Mouse (Mus musculus) hindbrain, embryonic 13.5 days (tissue): Measurements from ENCODE around the gene Rdh9. TPM values are rescaled to one million over a fixed set of nuclear protein-coding genes. Genes with fewer than 3 reads are reported as not detected.
A peak's percentile ranks its signal among the peaks of the same experiment; 100 is the strongest.

ENCODE experiments used
- ATAC-seq: fragments of 200-750 bp; cut with Nextera tagmentation; 2 replicates; pipeline ENCODE4 v1.8.0; 2017; ENCODE audit warnings: moderate TSS enrichment; ENCODE audit not compliant: low FRiP score
- H3K27ac ChIP-seq: fragments of 300-500 bp; sonication (generic); 2 replicates; pipeline ENCODE4 v1.5.1; 2015; ENCODE audit warnings: inconsistent platforms, mild to moderate bottlenecking, moderate library complexity
- H3K27me3 ChIP-seq: fragments of 300-500 bp; sonication (generic); 2 replicates; pipeline ENCODE4 v1.6.1; 2015; ENCODE audit warnings: mild to moderate bottlenecking, inconsistent platforms
- H3K36me3 ChIP-seq: fragments of 300-500 bp; sonication (generic); 2 replicates; pipeline ENCODE4 v1.6.1; 2015; ENCODE audit warnings: mild to moderate bottlenecking, inconsistent platforms
- H3K4me1 ChIP-seq: fragments of 300-500 bp; sonication (generic); replicated peaks from 2 replicates; pipeline ENCODE4 v1.6.1; 2015; ENCODE audit warnings: inconsistent platforms
- H3K4me2 ChIP-seq: fragments of 300-500 bp; sonication (generic); 2 replicates; pipeline ENCODE4 v1.6.1; 2015; ENCODE audit warnings: inconsistent platforms, mild to moderate bottlenecking, moderate library complexity
- H3K4me3 ChIP-seq: fragments of 300-500 bp; sonication (generic); 2 replicates; pipeline ENCODE4 v1.5.1; 2015; ENCODE audit warnings: mild to moderate bottlenecking, inconsistent platforms
- H3K9ac ChIP-seq: fragments of 300-500 bp; sonication (generic); 2 replicates; pipeline ENCODE4 v1.6.1; 2015; ENCODE audit warnings: mild to moderate bottlenecking, inconsistent platforms
- H3K9me3 ChIP-seq: fragments of 300-500 bp; sonication (generic); 2 replicates; pipeline ENCODE4 v1.6.1; 2016; ENCODE audit warnings: inconsistent platforms
- WGBS: fragments of 180-500 bp; shearing (Covaris S2); methylation state at CpG from one replicate; pipeline ENCODE4 v1.1.7; 2015; 5-methylcytosine and 5-hydroxymethylcytosine counted together
- polyA plus RNA-seq: library from polyadenylated mRNA; unstranded; fragments of >200 nt; fragmentation: Nextera tagmentation; extraction: Ambion mirVana; gene quantifications from 2 replicates; pipeline ENCODE4 v1.2.1, GENCODE M21; 2015

Rdh9 gene
- 0.13 and 0.16 TPM in 2 replicates for polyA plus RNA-seq

- no peak for ATAC-seq
- H3K4me2 ChIP-seq: no peak within 1 kb of the TSS
- no peak within 1 kb of the TSS for H3K9ac ChIP-seq
- H3K27me3 ChIP-seq: no peaks in the 10 kb centered on the region
- 93% methylated on average over 2 of the region's 2 CpGs for WGBS
- H3K27ac ChIP-seq: no peak within 1 kb of the TSS
- no peaks in the 10 kb centered on the region for H3K9me3 ChIP-seq
- H3K36me3 ChIP-seq: no peaks in the 10 kb centered on the region
- no peaks in the 10 kb centered on the region for H3K4me1 ChIP-seq
- no peak within 1 kb of the TSS for H3K4me3 ChIP-seq
Observed at GRCm38 (mm10) chr10:127776011-127776410, at the start of gene Rdh9. TSS of gene Rdh9 (plus strand) at chr10:127776386.

- 77% methylated on average over 8 of the region's 8 CpGs for WGBS
Observed at GRCm38 (mm10) chr10:127728437-127728836, 47.7 kb upstream of the Rdh9 start.

GRCm38 (mm10) chr10:127730285-127730932, 45.8 kb upstream of the Rdh9 start:
- no peaks in the 10 kb centered on the region for H3K9me3 ChIP-seq
- 61% methylated on average over 11 of the region's 11 CpGs for WGBS
- peak overlapping the region; percentile 40 for H3K27ac ChIP-seq
- H3K27me3 ChIP-seq: 0 out of 2 replicates have a peak, but pooled peaks cover 22% of the 10 kb centered on the region
- no peak for ATAC-seq
- no peaks in the 10 kb centered on the region for H3K36me3 ChIP-seq
- no peak overlapping the region for H3K4me2 ChIP-seq
- no peak overlapping the region for H3K4me3 ChIP-seq
- H3K9ac ChIP-seq: peak overlapping the region; percentile 24; the same call in 1 of the 2 replicates
- peaks cover 21% of the 10 kb centered on the region for H3K4me1 ChIP-seq

More at GRCm38 (mm10) chr10:127728437-127728836, 47.7 kb upstream of the Rdh9 start:
- Histone ChIP-seq H3K36me3 (no peaks in the 10 kb centered on the region), H3K4me1 (peaks cover 21% of the 10 kb centered on the region), H3K27me3 (0 out of 2 replicates have a peak, but pooled peaks cover 18% of the 10 kb centered on the region), H3K4me3 (no peak overlapping the region), H3K27ac (no peak overlapping the region), H3K9me3 (no peaks in the 10 kb centered on the region), H3K9ac (no peak overlapping the region), H3K4me2 (no peak overlapping the region)
- ATAC-seq: 0 out of 2 replicates have a peak, but pooled peaks have one; percentile 21

GRCm38 (mm10) chr10:127730933-127731310, 45.3 kb upstream of the Rdh9 start:
- Histone ChIP-seq H3K27ac (peak overlapping the region; percentile 40; the same call in 1 of the 2 replicates), H3K9me3 (no peaks in the 10 kb centered on the region), H3K9ac (no peak overlapping the region), H3K4me3 (no peak overlapping the region), H3K27me3 (0 out of 2 replicates have a peak, but pooled peaks cover 17% of the 10 kb centered on the region), H3K4me2 (no peak overlapping the region), H3K4me1 (peaks cover 21% of the 10 kb centered on the region), H3K36me3 (no peaks in the 10 kb centered on the region)
- WGBS: 33% methylated on average over 9 of the region's 9 CpGs
- ATAC-seq: no peak

GRCm38 (mm10) chr10:127731397-127731796, 44.8 kb upstream of the Rdh9 start:
- Histone ChIP-seq H3K36me3 (no peaks in the 10 kb centered on the region), H3K4me3 (no peak overlapping the region), H3K9me3 (no peaks in the 10 kb centered on the region), H3K4me1 (peaks cover 21% of the 10 kb centered on the region), H3K27ac (peak overlapping the region; percentile 40; the same call in 1 of the 2 replicates), H3K9ac (no peak overlapping the region), H3K4me2 (no peak overlapping the region), H3K27me3 (0 out of 2 replicates have a peak, but pooled peaks cover 19% of the 10 kb centered on the region)
- 43% methylated on average over 5 of the region's 5 CpGs for WGBS
- ATAC-seq: no peak

- ATAC-seq: no peak
Observed at GRCm38 (mm10) chr10:127734434-127734833, 41.8 kb upstream of the Rdh9 start.

GRCm38 (mm10) chr10:127736266-127736665, 39.9 kb upstream of the Rdh9 start:
- Histone ChIP-seq H3K4me1 (peaks cover 19% of the 10 kb centered on the region), H3K9ac (no peak overlapping the region)
- 82% methylated on average over 2 of the region's 2 CpGs for WGBS

More at GRCm38 (mm10) chr10:127734434-127734833, 41.8 kb upstream of the Rdh9 start:
- Histone ChIP-seq H3K4me2 (no peak overlapping the region), H3K4me3 (no peak overlapping the region), H3K27me3 (0 out of 2 replicates have a peak, but pooled peaks cover 12% of the 10 kb centered on the region), H3K9me3 (no peaks in the 10 kb centered on the region), H3K27ac (no peak overlapping the region), H3K36me3 (no peaks in the 10 kb centered on the region), H3K9ac (no peak overlapping the region), H3K4me1 (peaks cover 18% of the 10 kb centered on the region)
- WGBS: 59% methylated on average over 5 of the region's 5 CpGs

GRCm38 (mm10) chr10:127736916-127737315, 39.3 kb upstream of the Rdh9 start:
- peaks cover 6% of the 10 kb centered on the region for H3K36me3 ChIP-seq
- WGBS: 80% methylated on average over 4 of the region's 4 CpGs
- no peak overlapping the region for H3K9ac ChIP-seq
- ATAC-seq: no peak
- no peaks in the 10 kb centered on the region for H3K9me3 ChIP-seq
- 0 out of 2 replicates have a peak, but pooled peaks cover 7% of the 10 kb centered on the region for H3K27me3 ChIP-seq
- H3K27ac ChIP-seq: no peak overlapping the region
- no peak overlapping the region for H3K4me2 ChIP-seq
- H3K4me1 ChIP-seq: peaks cover 19% of the 10 kb centered on the region
- H3K4me3 ChIP-seq: no peak overlapping the region

More at GRCm38 (mm10) chr10:127736266-127736665, 39.9 kb upstream of the Rdh9 start:
- H3K27me3 ChIP-seq: 0 out of 2 replicates have a peak, but pooled peaks cover 7% of the 10 kb centered on the region
- H3K4me2 ChIP-seq: no peak overlapping the region
- H3K36me3 ChIP-seq: no peaks in the 10 kb centered on the region; the same call in 1 of the 2 replicates
- no peak overlapping the region for H3K4me3 ChIP-seq
- no peak overlapping the region for H3K27ac ChIP-seq
- no peak for ATAC-seq
- H3K9me3 ChIP-seq: no peaks in the 10 kb centered on the region

GRCm38 (mm10) chr10:127737552-127737951, 38.6 kb upstream of the Rdh9 start:
- Histone ChIP-seq H3K27me3 (0 out of 2 replicates have a peak, but pooled peaks cover 7% of the 10 kb centered on the region), H3K27ac (no peak overlapping the region), H3K4me3 (no peak overlapping the region), H3K4me1 (peaks cover 19% of the 10 kb centered on the region), H3K36me3 (peaks cover 13% of the 10 kb centered on the region), H3K9me3 (no peaks in the 10 kb centered on the region), H3K4me2 (no peak overlapping the region), H3K9ac (no peak overlapping the region)
- no peak for ATAC-seq
- WGBS: 30% methylated on average over 2 of the region's 2 CpGs

GRCm38 (mm10) chr10:127738151-127738882, 37.9 kb upstream of the Rdh9 start:
- Histone ChIP-seq H3K4me2 (no peak overlapping the region), H3K9me3 (no peaks in the 10 kb centered on the region), H3K9ac (no peak overlapping the region), H3K27me3 (0 out of 2 replicates have a peak, but pooled peaks cover 7% of the 10 kb centered on the region), H3K36me3 (peaks cover 20% of the 10 kb centered on the region), H3K4me1 (peaks cover 19% of the 10 kb centered on the region), H3K27ac (no peak overlapping the region), H3K4me3 (no peak overlapping the region; the same call in 1 of the 2 replicates)
- ATAC-seq: 0 out of 2 replicates have a peak, but pooled peaks have one; percentile 2
- 54% methylated on average over 13 of the region's 13 CpGs for WGBS

- Histone ChIP-seq H3K27ac (peak within 1 kb of the TSS; percentile 87), H3K4me1 (peaks cover 19% of the 10 kb centered on the region), H3K4me3 (peak within 1 kb of the TSS; percentile 96), H3K27me3 (0 out of 2 replicates have a peak, but pooled peaks cover 4% of the 10 kb centered on the region), H3K9me3 (no peaks in the 10 kb centered on the region), H3K36me3 (peaks cover 29% of the 10 kb centered on the region), H3K9ac (peak within 1 kb of the TSS; percentile 97), H3K4me2 (peak within 1 kb of the TSS; percentile 75)
- peak; percentile 81 for ATAC-seq
- whole genome bisulfite sequencing: 3% methylated on average over 44 of the region's 61 CpGs
Observed at GRCm38 (mm10) chr10:127739083-127739660, 37.0 kb upstream of the Rdh9 start, which contains the start of gene Zbtb39. TSS of gene Zbtb39 (plus strand) at chr10:127739538.
